Comparison of ENCODE assay signal across 9 mouse cellular contexts in genomic region chr4:14261014-14261737, GRCm38 (mm10).
DNase-seq lines count a peak whose midpoint lies in the region; ATAC-seq and TF ChIP-seq lines count a peak whose summit lies in the region.
"Had no signal": no experiment of that assay in that cellular context is flagged by ENCODE, and none has a peak within 500 bp of the region (broad histone marks: within the 10 kb centered on the region; RNA-seq: fewer than 3 reads in every experiment).

No protein-coding gene starts in this region.

- TF ChIP-seq CTCF in liver, postnatal 0 days (IDR thresholded peaks at IDR 0.05; ENCODE audit: low read depth) = no peak
- TF ChIP-seq CTCF in thymus, adult 2 months (IDR thresholded peaks at IDR 0.05; ENCODE audit: borderline replicate concordance, control insufficient read depth, extremely low read depth, insufficient read depth, low read length, poor library complexity) = no peak

- H3K9ac ChIP-seq in embryonic facial prominence, embryonic 12.5 days = no peak overlapping the region; the same call in 1 of the 2 replicates
- no peak overlapping the region for H3K9ac ChIP-seq in hindbrain, embryonic 11.5 days (ENCODE audit: low read depth, low read length)
- H3K9ac ChIP-seq in midbrain, embryonic 13.5 days (replicated peaks) = no peak overlapping the region
- H3K9ac ChIP-seq in liver, postnatal 0 days (replicated peaks) = no peak overlapping the region

- peak overlapping the region; percentile 29 for H3K4me2 ChIP-seq in embryonic facial prominence, embryonic 12.5 days (replicated peaks)
- H3K4me2 ChIP-seq in hindbrain, embryonic 11.5 days (replicated peaks; ENCODE audit: low read depth, low read length) = no peak overlapping the region
- 0 out of 2 replicates have a peak overlapping the region, but pooled peaks have one; percentile 13 for H3K4me2 ChIP-seq in midbrain, embryonic 13.5 days (replicated peaks)
- no peak overlapping the region for H3K4me2 ChIP-seq in liver, postnatal 0 days (ENCODE audit: low read depth, low read length)

- peaks cover 20% of the 10 kb centered on the region for H3K4me1 ChIP-seq in embryonic facial prominence, embryonic 12.5 days
- H3K4me1 ChIP-seq in hindbrain, embryonic 11.5 days (replicated peaks; ENCODE audit: control insufficient read depth, insufficient read depth, low read length) = no peaks in the 10 kb centered on the region
- peaks cover 12% of the 10 kb centered on the region for H3K4me1 ChIP-seq in midbrain, embryonic 13.5 days (replicated peaks)
- no peaks in the 10 kb centered on the region for H3K4me1 ChIP-seq in liver, postnatal 0 days (ENCODE audit: insufficient read depth)
- no peaks in the 10 kb centered on the region for H3K4me1 ChIP-seq in thymus, adult 2 months (replicated peaks; ENCODE audit: control insufficient read depth, insufficient read depth, low read length)

- no peak for TF ChIP-seq EP300 in liver, postnatal 0 days (IDR thresholded peaks at IDR 0.05; ENCODE audit: low read depth)

- H3K27me3 ChIP-seq in embryonic facial prominence, embryonic 12.5 days = no peaks in the 10 kb centered on the region
- H3K27me3 ChIP-seq in hindbrain, embryonic 11.5 days (ENCODE audit: control insufficient read depth, insufficient read depth, low read length) = no peaks in the 10 kb centered on the region
- no peaks in the 10 kb centered on the region for H3K27me3 ChIP-seq in midbrain, embryonic 13.5 days
- no peaks in the 10 kb centered on the region for H3K27me3 ChIP-seq in liver, postnatal 0 days (ENCODE audit: insufficient read depth, low read length)
- H3K27me3 ChIP-seq in thymus, adult 2 months (ENCODE audit: control insufficient read depth, insufficient read depth, low read length) = no peaks in the 10 kb centered on the region

- ATAC-seq in embryonic facial prominence, embryonic 12.5 days (ENCODE audit: insufficient number of reproducible peaks, insufficient read depth, low FRiP score, low TSS enrichment) = peak; percentile 52; the same call in 1 of the 2 replicates
- ATAC-seq in hindbrain, embryonic 11.5 days (ENCODE audit: low FRiP score) = no peak
- no peak for ATAC-seq in midbrain, embryonic 13.5 days
- no peak for ATAC-seq in liver, postnatal 0 days

- no peaks in the 10 kb centered on the region for H3K9me3 ChIP-seq in embryonic facial prominence, embryonic 12.5 days
- H3K9me3 ChIP-seq in hindbrain, embryonic 11.5 days (ENCODE audit: control insufficient read depth, low read length) = no peaks in the 10 kb centered on the region
- no peaks in the 10 kb centered on the region; the same call in 1 of the 2 replicates for H3K9me3 ChIP-seq in midbrain, embryonic 13.5 days
- no peaks in the 10 kb centered on the region for H3K9me3 ChIP-seq in liver, postnatal 0 days (ENCODE audit: low read length)

- WGBS in embryonic facial prominence, embryonic 12.5 days = 18% methylated on average over 11 of the region's 11 CpGs
- 56% methylated on average over 11 of the region's 11 CpGs for WGBS in hindbrain, embryonic 11.5 days
- WGBS in midbrain, embryonic 13.5 days = 51% methylated on average over 11 of the region's 11 CpGs
- 44% methylated on average over 11 of the region's 11 CpGs for WGBS in liver, postnatal 0 days (ENCODE audit: insufficient replicate concordance)
- WGBS in thymus, adult 2 months = 49% methylated on average over 11 of the region's 11 CpGs

- no peaks in the 10 kb centered on the region for H3K36me3 ChIP-seq in embryonic facial prominence, embryonic 12.5 days
- no peaks in the 10 kb centered on the region for H3K36me3 ChIP-seq in hindbrain, embryonic 11.5 days (ENCODE audit: control insufficient read depth, insufficient read depth, low read length)
- no peaks in the 10 kb centered on the region for H3K36me3 ChIP-seq in midbrain, embryonic 13.5 days
- no peaks in the 10 kb centered on the region for H3K36me3 ChIP-seq in liver, postnatal 0 days (replicated peaks; ENCODE audit: insufficient read depth, low read length)
- no peaks in the 10 kb centered on the region for H3K36me3 ChIP-seq in thymus, adult 2 months (ENCODE audit: control insufficient read depth, insufficient read depth, low read length)

- DNase-seq in lung, postnatal 36 days = peak; percentile 6
- DNase-seq in lung, postnatal 10 days = no peak
- DNase-seq in hindbrain, embryonic 11.5 days (ENCODE audit: low spot score) = peak; percentile 14
- no peak for DNase-seq in liver, postnatal 0 days
- no peak for DNase-seq in thymus, adult 2 months
- DNase-seq in heart, adult 9 months (ENCODE audit: low spot score in 2 of 2) = no peak
- DNase-seq: heart, postnatal 14 days had no signal

- peak overlapping the region; percentile 75 for H3K27ac ChIP-seq in embryonic facial prominence, embryonic 12.5 days
- no peak overlapping the region for H3K27ac ChIP-seq in hindbrain, embryonic 11.5 days (ENCODE audit: low read depth, low read length)
- peak overlapping the region; percentile 51; the same call in 1 of the 2 replicates for H3K27ac ChIP-seq in midbrain, embryonic 13.5 days
- no peak overlapping the region for H3K27ac ChIP-seq in liver, postnatal 0 days (ENCODE audit: low read depth)
- H3K27ac ChIP-seq in thymus, adult 2 months (ENCODE audit: control insufficient read depth, insufficient read depth, low read length) = no peak overlapping the region

- H3K4me3 ChIP-seq in embryonic facial prominence, embryonic 12.5 days = no peak overlapping the region
- no peak overlapping the region for H3K4me3 ChIP-seq in hindbrain, embryonic 11.5 days (ENCODE audit: low read depth, low read length)
- no peak overlapping the region for H3K4me3 ChIP-seq in midbrain, embryonic 13.5 days (replicated peaks)
- H3K4me3 ChIP-seq in liver, postnatal 0 days (ENCODE audit: low read depth, low read length) = no peak overlapping the region
- H3K4me3 ChIP-seq in thymus, adult 2 months (ENCODE audit: control insufficient read depth, insufficient read depth, low read length) = no peak overlapping the region

- TF ChIP-seq POLR2A in thymus, adult 2 months (IDR thresholded peaks at IDR 0.05; ENCODE audit: control insufficient read depth, extremely low read depth, insufficient read depth, low read length, poor library complexity) = no peak

Comparison
In these comparisons a context has a peak if more than half of its experiments do, and no peak if none do; other contexts are left out.
1. DNase-seq: peak in lung, postnatal 36 days (single experiment) and hindbrain, embryonic 11.5 days (single experiment); none in lung, postnatal 10 days (single experiment), liver, postnatal 0 days (single experiment), thymus, adult 2 months (single experiment) and heart, adult 9 months (0 of 2).
2. H3K27ac ChIP-seq: peak in embryonic facial prominence, embryonic 12.5 days (single experiment) and midbrain, embryonic 13.5 days (single experiment); none in hindbrain, embryonic 11.5 days (single experiment), liver, postnatal 0 days (single experiment) and thymus, adult 2 months (single experiment).
3. H3K4me2 ChIP-seq: peak in embryonic facial prominence, embryonic 12.5 days (single experiment) and midbrain, embryonic 13.5 days (single experiment); none in hindbrain, embryonic 11.5 days (single experiment) and liver, postnatal 0 days (single experiment).